Mouse (Mus musculus): ENCODE measurements around the gene Gpr39. TPM values are rescaled to one million over a fixed set of nuclear protein-coding genes. Genes with fewer than 3 reads are reported as not detected.
"Not testable (repeated sequence)": the region's sequence is repeated elsewhere in the genome, so short reads cannot be mapped to it uniquely, and the experiment has no call there.

Gene Gpr39
- polyA plus RNA-seq (2016; fragmentation: Nextera tagmentation; extraction: Ambion mirVana): 0.06 TPM in 1 of 2 replicates, not detected in the other

DNA sequence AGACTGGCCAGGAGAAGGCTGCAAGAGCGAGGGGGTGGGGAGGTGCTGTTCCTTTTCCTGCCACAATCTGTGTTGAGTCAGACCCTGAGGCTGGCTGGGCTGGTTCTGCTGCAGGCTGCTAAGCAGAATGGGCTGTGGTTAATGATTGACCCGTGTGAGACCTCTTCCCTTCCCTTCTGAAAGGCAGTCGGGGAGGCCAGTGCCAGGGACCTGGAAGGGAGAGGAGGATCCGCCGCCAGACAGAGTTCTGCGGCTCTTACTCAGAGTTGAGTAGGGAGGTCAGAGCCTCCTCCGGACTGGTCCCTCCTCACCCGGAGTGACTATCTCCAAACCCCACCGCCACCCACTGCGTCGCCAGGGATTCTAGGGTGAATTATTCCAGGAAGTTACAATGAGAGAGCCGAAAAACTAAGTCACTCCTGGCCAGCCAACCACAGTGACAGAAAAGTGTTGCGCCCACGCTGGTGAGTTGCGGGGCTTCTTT lies at the start of gene Gpr39:
Gpr39 (plus strand) TSS at position 206 of the 484 bp plus-strand sequence.
- H3K4me3 ChIP-seq: no peak within 1 kb of the TSS
- DNase-seq (ENCODE audit: low spot score): peak; percentile 22
- H3K9me3 ChIP-seq: no peaks in the 10 kb centered on the region
- H3K36me3 ChIP-seq (replicated peaks): no peaks in the 10 kb centered on the region
- no peaks in the 10 kb centered on the region for H3K27me3 ChIP-seq (replicated peaks; ENCODE audit: low read depth, poor library complexity, severe bottlenecking)
- no peak within 1 kb of the TSS for H3K27ac ChIP-seq (replicated peaks)
- H3K4me1 ChIP-seq: peaks cover 4% of the 10 kb centered on the region
- WGBS: 60% methylated on average over 15 of the region's 15 CpGs

DNA sequence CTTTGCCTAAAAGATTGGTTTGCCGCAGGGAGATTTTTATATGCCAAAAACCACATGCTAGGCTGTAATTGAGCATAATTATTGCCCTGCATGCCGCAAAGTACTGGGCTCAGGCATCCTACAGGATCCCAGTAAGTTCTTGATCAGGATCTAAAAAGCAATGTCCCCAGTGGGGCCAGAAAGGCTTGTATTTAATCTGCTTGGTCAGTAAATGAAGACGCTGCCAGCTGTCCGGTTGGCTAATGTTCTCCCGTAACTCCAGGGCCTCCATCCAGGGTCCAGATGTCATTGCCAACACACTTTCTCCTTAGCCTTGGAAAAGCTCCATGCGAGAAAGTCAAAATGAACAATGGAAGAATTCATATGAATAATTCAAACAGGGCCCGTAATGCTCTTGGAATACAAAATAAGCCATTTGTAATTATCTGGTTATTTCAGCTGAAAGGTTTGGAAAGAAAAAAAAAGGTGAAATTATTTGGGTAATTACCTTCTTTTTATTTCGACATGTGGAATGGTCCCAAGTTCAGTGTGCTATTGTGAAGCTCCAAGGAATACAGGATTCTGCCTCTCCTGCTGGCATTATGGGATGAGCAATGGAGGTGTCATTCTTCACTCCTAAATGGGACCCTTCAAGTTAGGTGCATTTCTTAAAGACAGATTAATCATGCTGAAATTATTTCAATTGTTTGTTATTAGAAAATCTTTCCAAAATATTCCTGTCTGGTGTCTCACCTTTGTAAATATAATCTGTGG lies 37.1 kb upstream of the Gpr39 start:
- Histone ChIP-seq H3K4me1 (no peaks in the 10 kb centered on the region), H3K36me3 (replicated peaks) (no peaks in the 10 kb centered on the region), H3K27me3 (replicated peaks; ENCODE audit: low read depth, poor library complexity, severe bottlenecking) (no peaks in the 10 kb centered on the region), H3K4me3 (no peak overlapping the region), H3K9me3 (no peaks in the 10 kb centered on the region), H3K27ac (replicated peaks) (no peak overlapping the region)
- WGBS: 86% methylated on average over 8 of the region's 8 CpGs
- no peak for DNase-seq (ENCODE audit: low spot score)

- no peaks in the 10 kb centered on the region for H3K9me3 ChIP-seq
- 78% methylated on average over 1 of the region's 1 CpGs for WGBS
- H3K36me3 ChIP-seq (replicated peaks): no peaks in the 10 kb centered on the region
- DNase-seq (ENCODE audit: low spot score): no peak
- no peak overlapping the region for H3K4me3 ChIP-seq
- no peaks in the 10 kb centered on the region for H3K27me3 ChIP-seq (replicated peaks; ENCODE audit: low read depth, poor library complexity, severe bottlenecking)
- no peaks in the 10 kb centered on the region for H3K4me1 ChIP-seq
- H3K27ac ChIP-seq (replicated peaks): no peak overlapping the region
These were observed 33.2 kb upstream of the Gpr39 start for GRCm38 (mm10) chr1:125643643-125644042.

GRCm38 (mm10) chr1:125646816-125647215 lies 30.0 kb upstream of the Gpr39 start:
- 75% methylated on average over 2 of the region's 2 CpGs for whole genome bisulfite sequencing
- not testable (repeated sequence) for H3K36me3 ChIP-seq (replicated peaks); H3K27ac ChIP-seq (replicated peaks); H3K9me3 ChIP-seq; H3K4me3 ChIP-seq; DNase-seq (ENCODE audit: low spot score); H3K27me3 ChIP-seq (replicated peaks; ENCODE audit: low read depth, poor library complexity, severe bottlenecking); H3K4me1 ChIP-seq

DNA sequence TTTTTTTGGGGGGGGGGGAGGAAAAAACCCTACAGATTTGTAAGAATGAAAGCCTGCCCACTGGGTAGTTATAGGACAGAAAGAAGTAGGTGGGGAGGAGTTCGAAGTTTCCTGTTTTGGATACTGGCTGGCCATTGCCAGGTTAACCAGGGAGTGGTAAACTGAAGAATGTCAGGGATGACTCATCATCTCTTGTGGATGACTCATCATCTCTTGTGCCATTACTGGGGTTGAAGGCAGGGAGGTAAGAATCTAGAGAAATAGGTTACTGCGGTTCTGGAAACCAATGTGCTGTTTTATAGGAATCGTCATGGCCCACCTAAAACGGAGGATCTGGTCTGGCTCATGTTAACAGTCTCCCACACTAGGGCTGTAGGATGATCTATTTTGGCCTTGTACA lies 28.8 kb upstream of the Gpr39 start:
- DNase-seq (ENCODE audit: low spot score): no peak
- Histone ChIP-seq H3K27ac (replicated peaks) (no peak overlapping the region), H3K4me1 (no peaks in the 10 kb centered on the region), H3K4me3 (no peak overlapping the region), H3K27me3 (replicated peaks; ENCODE audit: low read depth, poor library complexity, severe bottlenecking) (no peaks in the 10 kb centered on the region), H3K36me3 (replicated peaks) (no peaks in the 10 kb centered on the region), H3K9me3 (no peaks in the 10 kb centered on the region)
- 91% methylated on average over 4 of the region's 4 CpGs for WGBS

- DNase-seq (ENCODE audit: low spot score): no peak
- no peaks in the 10 kb centered on the region for H3K36me3 ChIP-seq (replicated peaks)
- WGBS: 92% methylated on average over 3 of the region's 3 CpGs
These were observed 27.7 kb upstream of the Gpr39 start for GRCm38 (mm10) chr1:125649056-125649455.

GRCm38 (mm10) chr1:125652836-125653594 lies 23.8 kb upstream of the Gpr39 start:
- Histone ChIP-seq H3K27me3 (replicated peaks; ENCODE audit: low read depth, poor library complexity, severe bottlenecking) (no peaks in the 10 kb centered on the region), H3K36me3 (replicated peaks) (no peaks in the 10 kb centered on the region), H3K4me3 (no peak overlapping the region), H3K9me3 (no peaks in the 10 kb centered on the region), H3K27ac (replicated peaks) (no peak overlapping the region), H3K4me1 (no peaks in the 10 kb centered on the region)
- WGBS: 83% methylated on average over 1 of the region's 1 CpGs
- no peak for DNase-seq (ENCODE audit: low spot score)

More at GRCm38 (mm10) chr1:125649056-125649455, 27.7 kb upstream of the Gpr39 start:
- Histone ChIP-seq H3K27ac (replicated peaks) (no peak overlapping the region), H3K27me3 (replicated peaks; ENCODE audit: low read depth, poor library complexity, severe bottlenecking) (no peaks in the 10 kb centered on the region), H3K9me3 (no peaks in the 10 kb centered on the region), H3K4me1 (no peaks in the 10 kb centered on the region), H3K4me3 (no peak overlapping the region)

DNA sequence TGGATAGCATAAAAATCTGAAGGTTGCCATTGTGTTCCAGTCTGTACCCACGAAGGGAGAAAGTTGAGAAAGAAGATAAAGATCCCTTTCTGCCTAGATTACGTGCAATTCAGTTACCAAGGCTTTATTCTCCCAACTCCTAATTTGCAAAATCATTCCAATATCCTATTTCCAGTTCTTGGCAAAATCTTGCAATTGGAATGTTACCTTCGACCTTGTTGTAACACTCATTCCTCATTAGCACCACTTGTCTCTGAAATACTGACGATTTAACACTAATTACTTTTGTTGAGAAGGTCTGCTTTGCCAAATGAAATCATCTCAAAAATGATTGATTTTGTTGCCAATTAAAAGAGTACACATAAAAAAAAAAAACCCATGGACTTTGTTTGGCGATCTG lies 19.4 kb upstream of the Gpr39 start:
- no peaks in the 10 kb centered on the region for H3K36me3 ChIP-seq (replicated peaks)
- H3K4me1 ChIP-seq: no peaks in the 10 kb centered on the region
- H3K27ac ChIP-seq (replicated peaks): no peak overlapping the region
- H3K27me3 ChIP-seq (replicated peaks; ENCODE audit: low read depth, poor library complexity, severe bottlenecking): no peaks in the 10 kb centered on the region
- WGBS: 87% methylated on average over 5 of the region's 5 CpGs
- no peak for DNase-seq (ENCODE audit: low spot score)
- H3K4me3 ChIP-seq: no peak overlapping the region
- no peaks in the 10 kb centered on the region for H3K9me3 ChIP-seq

DNA sequence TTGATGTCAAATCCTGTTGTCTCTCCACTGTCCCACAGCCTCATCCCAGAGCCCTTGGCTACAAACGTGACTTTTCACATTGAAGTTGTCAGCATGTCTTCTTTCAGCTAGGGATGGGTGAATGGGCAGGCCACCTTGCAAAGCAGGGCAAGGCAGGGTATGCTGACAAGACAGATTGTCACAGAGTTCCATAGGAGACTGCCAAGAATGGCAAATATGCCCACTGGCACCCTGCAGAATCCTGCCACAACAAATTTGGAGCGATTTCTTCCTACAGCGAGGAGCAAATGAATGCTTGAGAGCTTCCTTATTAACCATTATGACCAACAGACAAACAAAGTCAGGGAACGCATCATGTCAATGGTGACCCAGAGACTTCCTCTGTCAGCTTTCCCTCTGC lies 16.6 kb upstream of the Gpr39 start:
- Histone ChIP-seq H3K9me3 (no peaks in the 10 kb centered on the region), H3K4me3 (no peak overlapping the region), H3K4me1 (no peaks in the 10 kb centered on the region), H3K36me3 (replicated peaks) (no peaks in the 10 kb centered on the region), H3K27ac (replicated peaks) (no peak overlapping the region), H3K27me3 (replicated peaks; ENCODE audit: low read depth, poor library complexity, severe bottlenecking) (no peaks in the 10 kb centered on the region)
- WGBS: 87% methylated on average over 4 of the region's 4 CpGs
- no peak for DNase-seq (ENCODE audit: low spot score)

- H3K27ac ChIP-seq (replicated peaks): no peak overlapping the region
- H3K9me3 ChIP-seq: no peaks in the 10 kb centered on the region
- H3K4me3 ChIP-seq: no peak overlapping the region
- no peaks in the 10 kb centered on the region for H3K4me1 ChIP-seq
- H3K36me3 ChIP-seq (replicated peaks): no peaks in the 10 kb centered on the region
- DNase-seq (ENCODE audit: low spot score): no peak
- 94% methylated on average over 4 of the region's 4 CpGs for WGBS
- no peaks in the 10 kb centered on the region for H3K27me3 ChIP-seq (replicated peaks; ENCODE audit: low read depth, poor library complexity, severe bottlenecking)
These were observed 15.9 kb upstream of the Gpr39 start for GRCm38 (mm10) chr1:125660901-125661300.

- no peaks in the 10 kb centered on the region for H3K27me3 ChIP-seq (replicated peaks; ENCODE audit: low read depth, poor library complexity, severe bottlenecking)
- no peak for DNase-seq (ENCODE audit: low spot score)
- WGBS: 88% methylated on average over 2 of the region's 2 CpGs
- H3K4me3 ChIP-seq: no peak overlapping the region
- no peaks in the 10 kb centered on the region for H3K4me1 ChIP-seq
- no peaks in the 10 kb centered on the region for H3K36me3 ChIP-seq (replicated peaks)
- no peaks in the 10 kb centered on the region for H3K9me3 ChIP-seq
- no peak overlapping the region for H3K27ac ChIP-seq (replicated peaks)
These were observed 14.7 kb upstream of the Gpr39 start for GRCm38 (mm10) chr1:125662058-125662457.

DNA sequence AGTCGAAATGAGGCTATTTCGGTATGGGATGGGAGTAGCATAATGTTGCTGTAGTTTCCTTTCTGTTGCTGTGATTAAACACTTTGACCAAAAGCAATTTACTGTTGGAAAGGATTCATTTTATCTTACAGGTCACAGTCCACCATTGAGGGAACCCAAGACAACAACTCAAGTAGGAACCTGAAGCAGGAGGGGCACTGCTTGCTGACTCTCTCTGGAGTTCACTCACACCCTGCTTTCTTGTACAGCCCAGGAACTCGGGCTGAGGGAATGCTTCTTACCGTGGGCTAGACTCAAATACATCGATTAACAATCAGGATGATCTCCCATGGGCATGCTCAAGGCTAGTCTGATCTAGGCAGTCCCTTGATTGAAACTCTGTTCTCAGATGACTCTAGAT lies 14.1 kb upstream of the Gpr39 start:
- no peaks in the 10 kb centered on the region for H3K36me3 ChIP-seq (replicated peaks)
- H3K4me3 ChIP-seq: no peak overlapping the region
- H3K9me3 ChIP-seq: no peaks in the 10 kb centered on the region
- no peak overlapping the region for H3K27ac ChIP-seq (replicated peaks)
- DNase-seq (ENCODE audit: low spot score): no peak
- H3K27me3 ChIP-seq (replicated peaks; ENCODE audit: low read depth, poor library complexity, severe bottlenecking): no peaks in the 10 kb centered on the region
- no peaks in the 10 kb centered on the region for H3K4me1 ChIP-seq
- 87% methylated on average over 5 of the region's 5 CpGs for WGBS

DNA sequence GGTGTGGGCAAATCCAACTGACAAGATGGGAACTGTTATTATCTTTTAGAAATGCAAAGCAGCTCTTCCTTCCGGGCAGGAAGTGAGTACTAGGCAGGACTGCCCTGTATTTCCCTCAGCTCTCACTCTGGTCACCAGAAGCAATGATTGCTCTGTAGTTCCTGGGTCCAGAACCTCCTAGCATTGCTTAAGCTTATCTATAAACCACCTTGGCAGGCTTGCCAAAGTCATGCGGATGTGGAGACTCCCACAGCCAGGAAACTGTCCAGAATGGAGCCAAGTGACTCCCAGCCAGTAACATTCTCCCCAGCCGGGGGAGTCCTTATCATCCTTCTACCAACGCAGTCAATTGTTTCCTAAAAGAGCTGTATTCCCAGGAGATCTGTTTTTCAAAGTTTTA lies 13.7 kb upstream of the Gpr39 start:
- no peak overlapping the region for H3K27ac ChIP-seq (replicated peaks)

More for the DNA sequence above, 13.7 kb upstream of the Gpr39 start:
- Histone ChIP-seq H3K4me3 (no peak overlapping the region), H3K36me3 (replicated peaks) (no peaks in the 10 kb centered on the region), H3K4me1 (no peaks in the 10 kb centered on the region), H3K27me3 (replicated peaks; ENCODE audit: low read depth, poor library complexity, severe bottlenecking) (no peaks in the 10 kb centered on the region), H3K9me3 (no peaks in the 10 kb centered on the region)
- WGBS: 73% methylated on average over 4 of the region's 4 CpGs
- no peak for DNase-seq (ENCODE audit: low spot score)

Data from embryonic facial prominence, embryonic 10.5 days (tissue).